Mouse (Mus musculus) midbrain, embryonic 10.5 days (tissue): ENCODE data around the gene Etv5. TPM values are rescaled to one million over a fixed set of nuclear protein-coding genes. Genes with fewer than 3 reads are reported as not detected.
"Not testable (repeated sequence)": the region's sequence is repeated elsewhere in the genome, so short reads cannot be mapped to it uniquely, and the experiment has no call there.

Experiments used
- DNase-seq: peaks from one replicate; pipeline ENCODE4 v3.0.0-alpha.2; 2017; ENCODE audit warnings: low spot score
- H3K27ac ChIP-seq: fragments of 300-500 bp; sonication (generic); replicated peaks from 2 replicates; pipeline ENCODE4 v1.5.1; 2016; ENCODE audit warnings: mild to moderate bottlenecking
- H3K27me3 ChIP-seq: fragments of 300-500 bp; sonication (generic); 2 replicates; pipeline ENCODE4 v1.6.1; 2016; ENCODE audit warnings: low read depth, mild to moderate bottlenecking; ENCODE audit not compliant: poor library complexity, severe bottlenecking
- H3K36me3 ChIP-seq: fragments of 300-500 bp; sonication (generic); 2 replicates; pipeline ENCODE4 v1.6.1; 2016; ENCODE audit warnings: mild to moderate bottlenecking, moderate library complexity
- H3K4me1 ChIP-seq: fragments of 300-500 bp; sonication (generic); 2 replicates; pipeline ENCODE4 v1.6.1; 2016
- H3K4me3 ChIP-seq: fragments of 300-500 bp; sonication (generic); 2 replicates; pipeline ENCODE4 v1.5.1; 2016; ENCODE audit warnings: mild to moderate bottlenecking, moderate library complexity
- H3K9me3 ChIP-seq: fragments of 300-500 bp; sonication (generic); replicated peaks from 2 replicates; pipeline ENCODE4 v1.6.1; 2016; ENCODE audit warnings: mild to moderate bottlenecking
- WGBS: fragments of 180-500 bp; shearing (Covaris S2); methylation state at CpG from one replicate; pipeline ENCODE4 v1.1.7; 2016; 5-methylcytosine and 5-hydroxymethylcytosine counted together
- polyA plus RNA-seq: library from polyadenylated mRNA; unstranded; fragments of >200 nt; fragmentation: Nextera tagmentation; extraction: Ambion mirVana; gene quantifications from 2 replicates; pipeline ENCODE4 v1.2.1, GENCODE M21; 2016

Etv5 gene
- polyA plus RNA-seq, 1 experiment from 2014 or later, result 20.6 TPM

GRCm38 (mm10) chr16:22405492-22405891, 34.0 kb downstream of the Etv5 start:
- DNase-seq, result no peak
- Histone ChIP-seq H3K9me3 (no peaks in the 10 kb centered on the region), H3K36me3 (peaks cover 37% of the 10 kb centered on the region), H3K27me3 (no peaks in the 10 kb centered on the region), H3K4me3 (no peak overlapping the region), H3K4me1 (peaks cover 14% of the 10 kb centered on the region; the same call in 1 of the 2 replicates), H3K27ac (no peak overlapping the region)
- WGBS, result 93% methylated on average over 10 of the region's 10 CpGs

GRCm38 (mm10) chr16:22403715-22404114, 35.8 kb downstream of the Etv5 start:
- Histone ChIP-seq H3K9me3 (no peaks in the 10 kb centered on the region), H3K4me1 (peaks cover 15% of the 10 kb centered on the region), H3K27ac (no peak overlapping the region), H3K36me3 (peaks cover 39% of the 10 kb centered on the region), H3K4me3 (no peak overlapping the region), H3K27me3 (no peaks in the 10 kb centered on the region)
- no peak for DNase-seq
- 94% methylated on average over 4 of the region's 4 CpGs for WGBS

GRCm38 (mm10) chr16:22402600-22402999, 36.9 kb downstream of the Etv5 start:
- no peak for DNase-seq
- H3K36me3 ChIP-seq, result peaks cover 42% of the 10 kb centered on the region
- no peaks in the 10 kb centered on the region for H3K27me3 ChIP-seq

GRCm38 (mm10) chr16:22400226-22400625, 39.3 kb downstream of the Etv5 start:
- WGBS, result 62% methylated on average over 6 of the region's 6 CpGs
- peaks cover 12% of the 10 kb centered on the region for H3K4me1 ChIP-seq
- H3K9me3 ChIP-seq, result no peaks in the 10 kb centered on the region
- H3K27me3 ChIP-seq, result no peaks in the 10 kb centered on the region
- H3K27ac ChIP-seq, result no peak overlapping the region
- peaks cover 37% of the 10 kb centered on the region for H3K36me3 ChIP-seq
- no peak overlapping the region for H3K4me3 ChIP-seq
- DNase-seq, result no peak

More at GRCm38 (mm10) chr16:22402600-22402999, 36.9 kb downstream of the Etv5 start:
- H3K4me3 ChIP-seq, result no peak overlapping the region
- H3K4me1 ChIP-seq, result peaks cover 14% of the 10 kb centered on the region
- H3K9me3 ChIP-seq, result no peaks in the 10 kb centered on the region
- H3K27ac ChIP-seq, result no peak overlapping the region

- Histone ChIP-seq H3K27ac (no peak overlapping the region), H3K4me3 (no peak overlapping the region), H3K4me1 (peaks cover 12% of the 10 kb centered on the region), H3K9me3 (no peaks in the 10 kb centered on the region), H3K36me3 (peaks cover 39% of the 10 kb centered on the region), H3K27me3 (no peaks in the 10 kb centered on the region)
- WGBS, result 90% methylated on average over 10 of the region's 10 CpGs
- DNase-seq, result no peak
Measured at GRCm38 (mm10) chr16:22398784-22399453, 40.6 kb downstream of the Etv5 start.

GRCm38 (mm10) chr16:22398354-22398753, 41.2 kb downstream of the Etv5 start:
- no peak overlapping the region for H3K27ac ChIP-seq
- peaks cover 40% of the 10 kb centered on the region for H3K36me3 ChIP-seq
- no peak for DNase-seq
- no peaks in the 10 kb centered on the region for H3K27me3 ChIP-seq
- H3K4me1 ChIP-seq, result peaks cover 12% of the 10 kb centered on the region
- 91% methylated on average over 11 of the region's 11 CpGs for WGBS
- no peak overlapping the region for H3K4me3 ChIP-seq
- no peaks in the 10 kb centered on the region for H3K9me3 ChIP-seq

GRCm38 (mm10) chr16:22396420-22396819, 43.1 kb downstream of the Etv5 start:
- H3K4me3 ChIP-seq, result no peak overlapping the region
- H3K9me3 ChIP-seq, result no peaks in the 10 kb centered on the region
- WGBS, result 89% methylated on average over 8 of the region's 8 CpGs
- no peak for DNase-seq
- H3K27me3 ChIP-seq, result no peaks in the 10 kb centered on the region
- H3K27ac ChIP-seq, result no peak overlapping the region
- peaks cover 6% of the 10 kb centered on the region for H3K4me1 ChIP-seq
- peaks cover 45% of the 10 kb centered on the region for H3K36me3 ChIP-seq

GRCm38 (mm10) chr16:22395093-22395844, 44.2 kb downstream of the Etv5 start:
- H3K27me3 ChIP-seq, result no peaks in the 10 kb centered on the region
- no peak overlapping the region for H3K4me3 ChIP-seq
- peaks cover 36% of the 10 kb centered on the region for H3K36me3 ChIP-seq
- no peaks in the 10 kb centered on the region for H3K9me3 ChIP-seq
- no peak overlapping the region for H3K27ac ChIP-seq
- peaks cover 5% of the 10 kb centered on the region for H3K4me1 ChIP-seq
- WGBS, result 82% methylated on average over 15 of the region's 15 CpGs
- DNase-seq, result no peak

GRCm38 (mm10) chr16:22390348-22390897, 49.1 kb downstream of the Etv5 start:
- H3K36me3 ChIP-seq, result peaks cover 32% of the 10 kb centered on the region
- H3K4me1 ChIP-seq, result no peaks in the 10 kb centered on the region
- H3K9me3 ChIP-seq, result no peaks in the 10 kb centered on the region
- WGBS, result 94% methylated on average over 9 of the region's 9 CpGs
- DNase-seq, result no peak
- H3K4me3 ChIP-seq, result no peak overlapping the region
- H3K27ac ChIP-seq, result no peak overlapping the region
- H3K27me3 ChIP-seq, result no peaks in the 10 kb centered on the region

GRCm38 (mm10) chr16:22389146-22389911, 50.2 kb downstream of the Etv5 start:
- Histone ChIP-seq H3K36me3 (peaks cover 35% of the 10 kb centered on the region), H3K4me3 (no peak overlapping the region), H3K27ac (no peak overlapping the region), H3K9me3 (no peaks in the 10 kb centered on the region), H3K27me3 (no peaks in the 10 kb centered on the region), H3K4me1 (no peaks in the 10 kb centered on the region)
- WGBS, result 87% methylated on average over 13 of the region's 13 CpGs
- DNase-seq, result no peak

GRCm38 (mm10) chr16:22387731-22388130, 51.8 kb downstream of the Etv5 start:
- no peaks in the 10 kb centered on the region for H3K4me1 ChIP-seq
- H3K36me3 ChIP-seq, result peaks cover 37% of the 10 kb centered on the region
- WGBS, result 95% methylated on average over 6 of the region's 6 CpGs
- no peaks in the 10 kb centered on the region for H3K9me3 ChIP-seq
- H3K4me3 ChIP-seq, result no peak overlapping the region
- no peak for DNase-seq
- no peaks in the 10 kb centered on the region for H3K27me3 ChIP-seq
- H3K27ac ChIP-seq, result no peak overlapping the region

GRCm38 (mm10) chr16:22382018-22382417, 57.5 kb downstream of the Etv5 start:
- DNase-seq, H3K27me3 ChIP-seq, H3K9me3 ChIP-seq, H3K4me1 ChIP-seq, H3K27ac ChIP-seq, H3K4me3 ChIP-seq: not testable (repeated sequence)
- H3K36me3 ChIP-seq, result peaks cover 28% of the 10 kb centered on the region
- WGBS, result 92% methylated on average over 6 of the region's 7 CpGs
